Mouse (Mus musculus): ENCODE measurements around the gene Pnma5. TPM values are rescaled to one million over a fixed set of nuclear protein-coding genes. Genes with fewer than 3 reads are reported as not detected.

Gene Pnma5
- total and polyA plus RNA-seq, 3 experiments = 0.08 to 0.11 TPM; not detected in 1

GRCm38 (mm10) chrX:72986841-72987519 lies 49.9 kb downstream of the Pnma5 start, which contains the start of gene Zfp185:
Zfp185 (plus strand) TSS chrX:72987339.
- Histone ChIP-seq H3K4me3 (ENCODE audit: control insufficient read depth in 1 of 2, insufficient read depth in 1 of 2, low read depth in 2 of 2, low read length in 2 of 2) (peak within 1 kb of the TSS; percentile 29 to 37), H3K9ac (ENCODE audit: control insufficient read depth, low read depth, low read length, poor library complexity, severe bottlenecking) (no peak within 1 kb of the TSS), H3K27ac (ENCODE audit: control insufficient read depth, low read depth, low read length) (no peak within 1 kb of the TSS), H3K9me3 (replicated peaks; ENCODE audit: insufficient read depth, low read length) (no peaks in the 10 kb centered on the region), H3K36me3 (ENCODE audit: control insufficient read depth in 1 of 2, insufficient read depth in 2 of 2, low read length in 2 of 2) (no peaks in the 10 kb centered on the region; a peak in 1 of 4 replicates), H3K27me3 (ENCODE audit: control insufficient read depth in 1 of 2, insufficient read depth in 2 of 2, low read length in 2 of 2) (no peaks in the 10 kb centered on the region), H3K4me1 (ENCODE audit: control insufficient read depth in 1 of 2, insufficient read depth in 2 of 2, low read length in 2 of 2) (peaks cover 0 to 3% of the 10 kb centered on the region in 2 experiments; a peak in 2 of 4 replicates), H3K79me2 (ENCODE audit: control insufficient read depth, insufficient read depth, low read length, poor library complexity) (no peaks in the 10 kb centered on the region)
- no peak for TF ChIP-seq MYB (IDR thresholded peaks at IDR 0.05; ENCODE audit: low read depth, low read length)
- TF ChIP-seq UBTF (IDR thresholded peaks at IDR 0.05; ENCODE audit: borderline replicate concordance, insufficient read depth, low read depth, low read length) = no peak
- no peak for TF ChIP-seq E2F4 (IDR thresholded peaks at IDR 0.05; ENCODE audit: borderline replicate concordance, low read depth, low read length)
- TF ChIP-seq CTCF (IDR thresholded peaks at IDR 0.05 in 2 of 3, conservative IDR thresholded peaks at IDR 0.05 in 1 of 3; ENCODE audit: control insufficient read depth in 1 of 3, insufficient read depth in 1 of 3, low read depth in 2 of 3, low read length in 3 of 3, poor library complexity in 1 of 3, severe bottlenecking in 1 of 3) = no peak
- TF ChIP-seq TCF12 (IDR thresholded peaks at IDR 0.05; ENCODE audit: low read depth, low read length) = no peak
- TF ChIP-seq USF2 (IDR thresholded peaks at IDR 0.05; ENCODE audit: borderline replicate concordance in 1 of 2, insufficient read depth in 1 of 2, low read depth in 1 of 2, low read length in 2 of 2) = no peak
- no peak for TF ChIP-seq ZKSCAN1 (IDR thresholded peaks at IDR 0.05; ENCODE audit: low read depth, low read length)
- no peak for TF ChIP-seq ZC3H11A (IDR thresholded peaks at IDR 0.05; ENCODE audit: low read depth, low read length)
- DNase-seq (ENCODE audit: low read depth, low spot score) = peak; percentile 30

GRCm38 (mm10) chrX:72985607-72986006 lies 51.3 kb downstream of the Pnma5 start:
- Histone ChIP-seq H3K27ac (ENCODE audit: control insufficient read depth, low read depth, low read length) (no peak overlapping the region), H3K9ac (ENCODE audit: control insufficient read depth, low read depth, low read length, poor library complexity, severe bottlenecking) (no peak overlapping the region), H3K9me3 (replicated peaks; ENCODE audit: insufficient read depth, low read length) (no peaks in the 10 kb centered on the region), H3K36me3 (ENCODE audit: control insufficient read depth in 1 of 2, insufficient read depth in 2 of 2, low read length in 2 of 2) (no peaks in the 10 kb centered on the region; a peak in 1 of 4 replicates), H3K27me3 (ENCODE audit: control insufficient read depth in 1 of 2, insufficient read depth in 2 of 2, low read length in 2 of 2) (no peaks in the 10 kb centered on the region), H3K79me2 (ENCODE audit: control insufficient read depth, insufficient read depth, low read length, poor library complexity) (no peaks in the 10 kb centered on the region), H3K4me1 (ENCODE audit: control insufficient read depth in 1 of 2, insufficient read depth in 2 of 2, low read length in 2 of 2) (peaks cover 0 to 3% of the 10 kb centered on the region in 2 experiments; a peak in 2 of 4 replicates), H3K4me3 (ENCODE audit: control insufficient read depth in 1 of 2, insufficient read depth in 1 of 2, low read depth in 2 of 2, low read length in 2 of 2) (no peak overlapping the region)
- peak; percentile 40 for DNase-seq (ENCODE audit: low read depth, low spot score)
- TF ChIP-seq CHD2 (IDR thresholded peaks at IDR 0.05; ENCODE audit: low read length) (no peak), ELF1 (IDR thresholded peaks at IDR 0.05; ENCODE audit: low read depth, low read length) (no peak), RCOR1 (IDR thresholded peaks at IDR 0.05; ENCODE audit: low read depth, low read length) (no peak), SIN3A (IDR thresholded peaks at IDR 0.05; ENCODE audit: low read length) (no peak), JUND (IDR thresholded peaks at IDR 0.05; ENCODE audit: low read depth, low read length) (no peak), POLR2AphosphoS2 (IDR thresholded peaks at IDR 0.05; ENCODE audit: low read length) (no peak), POLR2A (IDR thresholded peaks at IDR 0.05; ENCODE audit: control insufficient read depth in 1 of 2, insufficient read depth in 1 of 2, low read depth in 1 of 2, low read length in 2 of 2, poor library complexity in 1 of 2) (no peak), MYC (IDR thresholded peaks at IDR 0.05; ENCODE audit: low read depth, low read length) (no peak), TAL1 (IDR thresholded peaks at IDR 0.05; ENCODE audit: low read length) (no peak), EP300 (IDR thresholded peaks at IDR 0.05; ENCODE audit: low read depth in 1 of 2, low read length in 2 of 2) (0 out of 4 replicates have a peak, but pooled peaks of 1 of the 2 experiments have one; percentile 18), ZMIZ1 (IDR thresholded peaks at IDR 0.05; ENCODE audit: low read depth, low read length) (no peak), GATA1 (IDR thresholded peaks at IDR 0.05; ENCODE audit: low read depth, low read length) (0 out of 2 replicates have a peak, but pooled peaks have one; percentile 23), USF2 (IDR thresholded peaks at IDR 0.05; ENCODE audit: borderline replicate concordance in 1 of 2, insufficient read depth in 1 of 2, low read depth in 1 of 2, low read length in 2 of 2) (no peak), ETS1 (IDR thresholded peaks at IDR 0.05; ENCODE audit: low read depth, low read length) (no peak), HCFC1 (IDR thresholded peaks at IDR 0.05; ENCODE audit: low read depth, low read length) (no peak), UBTF (IDR thresholded peaks at IDR 0.05; ENCODE audit: borderline replicate concordance, insufficient read depth, low read depth, low read length) (no peak)

All from MEL (cell line).